Mouse (Mus musculus): ENCODE data around the gene Strn3. TPM values are rescaled to one million over a fixed set of nuclear protein-coding genes. Genes with fewer than 3 reads are reported as not detected.

Strn3 gene
- total and polyA plus RNA-seq, 2 experiments from 2014 or later, result 30.8 to 44.3 TPM

DNA sequence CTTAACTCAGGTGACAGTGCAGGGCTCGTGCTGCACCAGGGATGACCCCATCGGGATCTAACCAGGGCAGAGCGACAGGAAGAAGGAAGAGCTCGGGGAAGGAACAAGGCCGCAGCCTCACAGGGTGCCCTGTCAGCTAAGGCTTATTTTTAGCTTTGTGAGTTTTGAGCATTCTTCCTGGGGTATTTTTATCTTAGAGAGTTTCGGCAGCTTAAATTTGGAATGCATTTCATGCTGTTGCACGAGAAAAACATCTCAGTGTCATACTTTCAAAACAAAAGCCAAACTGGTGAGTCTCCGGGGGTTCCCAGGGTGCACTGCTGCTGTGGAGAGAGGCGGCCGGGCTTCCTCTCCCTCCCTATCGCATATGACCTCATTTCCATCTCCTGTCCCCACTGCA, 37.4 kb upstream of the Strn3 start:
- 73% methylated on average over 11 of the region's 11 CpGs for WGBS
- DNase-seq (ENCODE audit: low spot score) (no peak), ATAC-seq (no peak)
- Histone ChIP-seq H3K27me3 (ENCODE audit: insufficient read depth, low read length) (no peaks in the 10 kb centered on the region), H3K4me1 (ENCODE audit: insufficient read depth, low read length) (no peaks in the 10 kb centered on the region), H3K4me2 (ENCODE audit: low read depth, low read length) (no peak overlapping the region), H3K27ac (no peak overlapping the region), H3K36me3 (ENCODE audit: insufficient read depth, low read length) (no peaks in the 10 kb centered on the region; the same call in 1 of the 2 replicates), H3K4me3 (ENCODE audit: low read length) (no peak overlapping the region), H3K9ac (replicated peaks; ENCODE audit: low read length) (no peak overlapping the region), H3K9me3 (ENCODE audit: low read length) (no peaks in the 10 kb centered on the region)
- TF ChIP-seq CTCF (IDR thresholded peaks at IDR 0.05; ENCODE audit: low read depth), result no peak

DNA sequence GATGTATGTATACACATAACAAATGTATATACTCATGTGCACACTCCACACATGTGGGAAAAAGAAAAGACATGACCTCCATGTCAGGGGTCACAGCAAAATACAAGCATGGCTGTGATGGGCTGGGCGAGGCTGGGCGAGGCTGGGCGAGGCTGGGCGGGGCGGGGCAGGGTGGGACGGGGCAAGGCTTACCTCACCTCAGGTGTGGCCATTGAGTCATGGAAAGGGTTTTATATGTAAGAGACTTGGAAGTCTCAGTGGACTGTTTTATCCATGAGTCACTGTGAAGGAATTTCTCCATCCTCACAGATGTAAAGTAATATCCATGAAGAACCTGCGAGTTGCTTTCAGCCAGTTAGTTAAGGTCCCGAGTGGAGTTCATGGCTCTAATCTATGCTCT, 30.1 kb upstream of the Strn3 start:
- Histone ChIP-seq H3K4me2 (ENCODE audit: low read depth, low read length) (no peak overlapping the region), H3K9ac (replicated peaks; ENCODE audit: low read length) (no peak overlapping the region), H3K27ac (no peak overlapping the region), H3K9me3 (ENCODE audit: low read length) (no peaks in the 10 kb centered on the region), H3K27me3 (ENCODE audit: insufficient read depth, low read length) (no peaks in the 10 kb centered on the region), H3K36me3 (ENCODE audit: insufficient read depth, low read length) (peaks cover 6% of the 10 kb centered on the region; the same call in 1 of the 2 replicates), H3K4me1 (ENCODE audit: insufficient read depth, low read length) (no peaks in the 10 kb centered on the region), H3K4me3 (ENCODE audit: low read length) (no peak overlapping the region)
- no peak for DNase-seq (ENCODE audit: low spot score)
- WGBS, result 93% methylated on average over 8 of the region's 8 CpGs
- no peak for TF ChIP-seq CTCF (IDR thresholded peaks at IDR 0.05; ENCODE audit: low read depth)
- no peak for ATAC-seq

DNA sequence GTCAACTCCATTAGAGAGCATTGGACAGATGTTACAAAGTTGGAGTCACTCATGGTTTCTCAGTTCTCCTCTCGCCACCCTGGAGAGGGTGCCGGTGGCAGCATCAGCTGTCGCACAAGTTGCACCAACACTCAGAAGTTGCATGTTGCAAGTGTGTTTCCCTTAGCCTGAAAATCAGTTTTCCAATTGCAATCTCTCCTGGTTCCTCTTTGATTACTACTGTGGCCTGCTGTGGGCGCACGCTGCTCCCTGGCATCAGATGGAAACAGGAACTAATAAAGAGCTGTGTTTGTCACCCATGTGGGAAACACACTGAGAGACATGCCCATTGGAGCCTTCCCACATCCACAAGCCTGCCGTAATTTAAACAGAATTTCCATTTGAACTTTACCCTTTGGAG, 26.9 kb upstream of the Strn3 start:
- Histone ChIP-seq H3K9me3 (ENCODE audit: low read length) (no peaks in the 10 kb centered on the region), H3K4me1 (ENCODE audit: insufficient read depth, low read length) (no peaks in the 10 kb centered on the region), H3K4me2 (ENCODE audit: low read depth, low read length) (no peak overlapping the region), H3K4me3 (ENCODE audit: low read length) (no peak overlapping the region), H3K9ac (replicated peaks; ENCODE audit: low read length) (no peak overlapping the region), H3K27ac (no peak overlapping the region), H3K27me3 (ENCODE audit: insufficient read depth, low read length) (no peaks in the 10 kb centered on the region), H3K36me3 (ENCODE audit: insufficient read depth, low read length) (peaks cover 6% of the 10 kb centered on the region; the same call in 1 of the 2 replicates)
- no peak for TF ChIP-seq CTCF (IDR thresholded peaks at IDR 0.05; ENCODE audit: low read depth)
- WGBS, result 92% methylated on average over 6 of the region's 6 CpGs
- ATAC-seq (no peak), DNase-seq (ENCODE audit: low spot score) (no peak)

DNA sequence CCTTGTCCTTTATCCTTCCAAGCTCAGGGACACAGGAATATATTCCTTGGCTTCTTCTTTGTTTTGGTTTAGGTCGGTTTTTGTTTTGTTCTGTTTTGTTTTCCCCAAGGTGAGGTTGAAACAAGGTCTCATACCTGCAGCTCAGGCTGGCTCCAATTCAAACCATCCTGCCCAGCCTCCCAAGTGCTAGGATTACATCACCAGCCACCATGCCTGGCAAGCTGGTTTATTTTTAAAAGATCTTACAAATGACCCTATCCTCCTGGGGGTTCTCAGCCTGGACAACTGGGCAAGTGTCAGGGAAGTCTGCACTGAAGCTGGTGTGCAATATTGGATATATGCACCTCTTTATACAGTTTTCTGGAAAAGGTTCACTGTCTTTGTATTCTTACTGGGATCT, 21.0 kb upstream of the Strn3 start:
- Histone ChIP-seq H3K4me3 (ENCODE audit: low read length) (no peak overlapping the region), H3K4me1 (ENCODE audit: insufficient read depth, low read length) (no peaks in the 10 kb centered on the region), H3K36me3 (ENCODE audit: insufficient read depth, low read length) (no peaks in the 10 kb centered on the region), H3K27ac (no peak overlapping the region), H3K9ac (replicated peaks; ENCODE audit: low read length) (no peak overlapping the region), H3K4me2 (ENCODE audit: low read depth, low read length) (no peak overlapping the region), H3K9me3 (ENCODE audit: low read length) (no peaks in the 10 kb centered on the region), H3K27me3 (ENCODE audit: insufficient read depth, low read length) (no peaks in the 10 kb centered on the region)
- DNase-seq (ENCODE audit: low spot score) (no peak), ATAC-seq (no peak)
- no peak for TF ChIP-seq CTCF (IDR thresholded peaks at IDR 0.05; ENCODE audit: low read depth)
- 77% methylated on average over 1 of the region's 1 CpGs for WGBS

DNA sequence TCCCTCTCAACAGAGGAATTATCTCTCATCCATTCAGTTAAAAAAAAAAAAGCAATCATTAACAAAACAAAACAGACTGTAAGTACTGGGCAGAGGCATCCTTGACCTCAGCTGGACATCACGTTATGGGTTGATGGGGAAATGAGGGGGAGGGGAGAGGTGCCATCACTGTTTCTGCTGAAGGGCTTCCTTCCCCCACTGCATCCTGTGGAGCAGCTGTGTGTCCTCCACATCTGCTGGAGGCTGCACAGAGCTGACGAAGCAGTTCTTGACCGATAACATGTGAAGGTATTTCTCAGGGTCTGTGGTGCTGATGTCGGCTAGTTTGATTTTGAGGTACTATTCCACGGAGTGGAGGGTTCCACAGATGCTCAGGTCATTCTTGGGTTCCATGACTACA, 18.5 kb upstream of the Strn3 start:
- DNase-seq (ENCODE audit: low spot score) (no peak), ATAC-seq (no peak)
- TF ChIP-seq CTCF (IDR thresholded peaks at IDR 0.05; ENCODE audit: low read depth), result no peak
- Histone ChIP-seq H3K9ac (replicated peaks; ENCODE audit: low read length) (no peak overlapping the region), H3K9me3 (ENCODE audit: low read length) (no peaks in the 10 kb centered on the region), H3K27ac (no peak overlapping the region), H3K27me3 (ENCODE audit: insufficient read depth, low read length) (no peaks in the 10 kb centered on the region), H3K4me2 (ENCODE audit: low read depth, low read length) (no peak overlapping the region), H3K4me1 (ENCODE audit: insufficient read depth, low read length) (no peaks in the 10 kb centered on the region), H3K36me3 (ENCODE audit: insufficient read depth, low read length) (no peaks in the 10 kb centered on the region), H3K4me3 (ENCODE audit: low read length) (no peak overlapping the region)
- WGBS, result 81% methylated on average over 5 of the region's 5 CpGs

DNA sequence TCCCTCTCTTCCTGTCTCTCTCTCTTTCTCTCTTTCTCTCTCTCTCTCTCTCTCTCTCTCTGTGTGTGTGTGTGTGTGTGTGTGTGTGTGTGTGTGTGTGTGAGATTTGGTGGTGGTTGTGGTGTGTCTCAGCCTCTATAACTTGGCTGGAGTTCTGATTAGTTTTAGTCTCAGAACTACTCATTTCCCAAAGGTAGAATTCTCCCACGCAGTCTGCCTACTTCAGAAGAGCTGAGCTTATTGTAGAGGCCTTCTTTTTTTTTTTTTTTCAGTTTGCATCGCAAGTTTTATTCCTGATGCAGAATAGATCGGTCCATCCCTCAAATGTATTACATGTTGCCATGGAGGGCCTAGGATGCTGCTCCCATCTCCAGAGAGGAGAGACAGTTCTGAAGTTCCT, 18.0 kb upstream of the Strn3 start:
- Histone ChIP-seq H3K4me2 (ENCODE audit: low read depth, low read length) (no peak overlapping the region), H3K27ac (no peak overlapping the region), H3K4me3 (ENCODE audit: low read length) (no peak overlapping the region), H3K36me3 (ENCODE audit: insufficient read depth, low read length) (no peaks in the 10 kb centered on the region), H3K27me3 (ENCODE audit: insufficient read depth, low read length) (no peaks in the 10 kb centered on the region), H3K9ac (replicated peaks; ENCODE audit: low read length) (no peak overlapping the region), H3K4me1 (ENCODE audit: insufficient read depth, low read length) (no peaks in the 10 kb centered on the region), H3K9me3 (ENCODE audit: low read length) (no peaks in the 10 kb centered on the region)
- no peak for TF ChIP-seq CTCF (IDR thresholded peaks at IDR 0.05; ENCODE audit: low read depth)
- ATAC-seq (no peak), DNase-seq (ENCODE audit: low spot score) (no peak)
- WGBS, result 71% methylated on average over 3 of the region's 3 CpGs

DNA sequence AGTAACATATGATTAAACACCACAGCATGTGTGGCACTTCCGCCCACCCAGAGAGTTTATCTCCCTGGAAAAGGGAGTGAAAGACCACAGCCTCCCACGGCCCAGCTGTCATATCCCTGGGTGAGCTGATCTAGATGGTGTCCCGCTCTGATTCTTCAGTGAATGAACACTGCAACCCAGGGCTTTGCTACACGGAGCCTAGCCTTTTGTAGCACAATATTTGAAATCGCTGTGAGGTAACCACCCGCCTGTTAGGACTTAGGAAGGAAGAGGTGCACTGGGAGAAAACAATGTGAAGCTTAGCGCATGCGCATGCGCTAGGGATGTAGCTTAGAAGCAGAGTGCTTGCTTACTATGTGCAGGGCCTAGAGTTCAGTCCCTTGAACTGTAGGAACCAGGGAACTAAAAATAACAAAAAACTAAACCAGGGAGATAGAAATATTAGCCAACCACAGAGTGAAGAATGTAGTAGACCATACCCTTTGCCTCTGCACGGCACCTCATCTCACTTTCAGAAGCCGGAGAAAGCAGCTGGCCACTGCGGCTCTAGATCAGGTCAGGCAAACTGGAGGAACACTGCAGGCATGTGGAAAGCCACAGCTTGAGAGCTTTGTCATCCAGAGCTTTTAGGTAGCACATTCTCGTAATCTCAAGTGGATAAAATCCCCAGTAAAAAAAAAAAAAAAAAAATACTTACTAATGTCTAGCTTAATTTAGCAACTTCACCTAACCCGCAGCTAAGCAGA, 17.4 kb upstream of the Strn3 start:
- Histone ChIP-seq H3K36me3 (ENCODE audit: insufficient read depth, low read length) (no peaks in the 10 kb centered on the region), H3K9me3 (ENCODE audit: low read length) (no peaks in the 10 kb centered on the region), H3K27me3 (ENCODE audit: insufficient read depth, low read length) (no peaks in the 10 kb centered on the region), H3K9ac (replicated peaks; ENCODE audit: low read length) (no peak overlapping the region), H3K4me2 (ENCODE audit: low read depth, low read length) (no peak overlapping the region), H3K4me3 (ENCODE audit: low read length) (no peak overlapping the region), H3K4me1 (ENCODE audit: insufficient read depth, low read length) (no peaks in the 10 kb centered on the region), H3K27ac (no peak overlapping the region)
- ATAC-seq (no peak), DNase-seq (ENCODE audit: low spot score) (no peak)
- TF ChIP-seq CTCF (IDR thresholded peaks at IDR 0.05; ENCODE audit: low read depth), result no peak
- 64% methylated on average over 14 of the region's 14 CpGs for WGBS
